Mouse (Mus musculus): ENCODE data around the gene Zfp609. TPM values are rescaled to one million over a fixed set of nuclear protein-coding genes. Genes with fewer than 3 reads are reported as not detected.

Gene Zfp609
- polyA plus RNA-seq, 1 experiment: 47.0 TPM

- no peak overlapping the region for H3K27ac ChIP-seq (ENCODE audit: insufficient read depth, low read length)
- peaks cover 3% of the 10 kb centered on the region for H3K4me1 ChIP-seq (ENCODE audit: control insufficient read depth, insufficient read depth, low read length)
- no peak for TF ChIP-seq CTCF (IDR thresholded peaks at IDR 0.05; ENCODE audit: low read depth, low read length)
- TF ChIP-seq EP300 (IDR thresholded peaks at IDR 0.05; ENCODE audit: insufficient read depth, low read depth, low read length): no peak
- no peak for TF ChIP-seq POLR2A (IDR thresholded peaks at IDR 0.05; ENCODE audit: insufficient read depth, low read length)
These were observed 2.9 kb upstream of the Zfp609 start for GRCm38 (mm10) chr9:65830255-65830654.

GRCm38 (mm10) chr9:65829410-65829809 lies 2.0 kb upstream of the Zfp609 start:
- Histone ChIP-seq H3K36me3 (ENCODE audit: control insufficient read depth, insufficient read depth, low read length, poor library complexity, severe bottlenecking) (no peaks in the 10 kb centered on the region), H3K9ac (ENCODE audit: low read depth, poor library complexity, severe bottlenecking) (no peak overlapping the region), H3K27ac (ENCODE audit: insufficient read depth, low read length) (no peak overlapping the region), H3K4me3 (ENCODE audit: low read depth, low read length) (no peak overlapping the region), H3K27me3 (ENCODE audit: control insufficient read depth, insufficient read depth, low read length, poor library complexity, severe bottlenecking) (no peaks in the 10 kb centered on the region), H3K4me1 (ENCODE audit: control insufficient read depth, insufficient read depth, low read length) (peaks cover 3% of the 10 kb centered on the region), H3K9me3 (replicated peaks; ENCODE audit: control insufficient read depth, insufficient read depth, low read length, poor library complexity, severe bottlenecking) (no peaks in the 10 kb centered on the region)
- TF ChIP-seq CTCF (IDR thresholded peaks at IDR 0.05; ENCODE audit: low read depth, low read length): no peak
- no peak for TF ChIP-seq EP300 (IDR thresholded peaks at IDR 0.05; ENCODE audit: insufficient read depth, low read depth, low read length)
- TF ChIP-seq POLR2A (IDR thresholded peaks at IDR 0.05; ENCODE audit: insufficient read depth, low read length): no peak

More at GRCm38 (mm10) chr9:65830255-65830654, 2.9 kb upstream of the Zfp609 start:
- no peak overlapping the region for H3K4me3 ChIP-seq (ENCODE audit: low read depth, low read length)
- H3K9me3 ChIP-seq (replicated peaks; ENCODE audit: control insufficient read depth, insufficient read depth, low read length, poor library complexity, severe bottlenecking): no peaks in the 10 kb centered on the region
- no peaks in the 10 kb centered on the region for H3K36me3 ChIP-seq (ENCODE audit: control insufficient read depth, insufficient read depth, low read length, poor library complexity, severe bottlenecking)
- no peaks in the 10 kb centered on the region for H3K27me3 ChIP-seq (ENCODE audit: control insufficient read depth, insufficient read depth, low read length, poor library complexity, severe bottlenecking)
- no peak overlapping the region for H3K9ac ChIP-seq (ENCODE audit: low read depth, poor library complexity, severe bottlenecking)

DNA sequence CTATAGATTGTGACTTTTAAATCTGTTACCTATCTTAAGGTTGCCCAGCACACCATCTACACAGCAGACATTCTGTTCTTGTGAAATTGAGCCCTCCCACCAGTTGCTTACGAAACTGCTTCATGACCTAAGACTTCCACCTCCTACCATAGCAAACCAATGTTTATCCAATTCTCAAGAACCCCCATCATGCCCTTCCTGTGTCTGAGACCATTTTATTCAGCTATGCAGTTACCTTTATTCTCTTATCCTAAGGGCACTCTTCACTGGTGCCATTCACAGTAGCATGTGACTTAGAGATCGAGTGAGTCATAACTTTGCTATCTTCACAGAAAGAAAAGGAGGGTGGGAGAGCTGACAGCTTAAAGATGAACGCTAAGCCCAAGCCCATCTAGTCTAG lies 1.1 kb upstream of the Zfp609 start:
- H3K36me3 ChIP-seq (ENCODE audit: control insufficient read depth, insufficient read depth, low read length, poor library complexity, severe bottlenecking): no peaks in the 10 kb centered on the region
- TF ChIP-seq POLR2A (IDR thresholded peaks at IDR 0.05; ENCODE audit: insufficient read depth, low read length) (no peak), EP300 (IDR thresholded peaks at IDR 0.05; ENCODE audit: insufficient read depth, low read depth, low read length) (no peak), CTCF (IDR thresholded peaks at IDR 0.05; ENCODE audit: low read depth, low read length) (no peak)
- H3K9ac ChIP-seq (ENCODE audit: low read depth, poor library complexity, severe bottlenecking): peak overlapping the region; percentile 67
- no peaks in the 10 kb centered on the region for H3K9me3 ChIP-seq (replicated peaks; ENCODE audit: control insufficient read depth, insufficient read depth, low read length, poor library complexity, severe bottlenecking)
- H3K27ac ChIP-seq (ENCODE audit: insufficient read depth, low read length): peak overlapping the region; percentile 91
- 0 out of 2 replicates have a peak overlapping the region, but pooled peaks have one; percentile 13 for H3K4me3 ChIP-seq (ENCODE audit: low read depth, low read length)
- peaks cover 3% of the 10 kb centered on the region for H3K4me1 ChIP-seq (ENCODE audit: control insufficient read depth, insufficient read depth, low read length)
- H3K27me3 ChIP-seq (ENCODE audit: control insufficient read depth, insufficient read depth, low read length, poor library complexity, severe bottlenecking): no peaks in the 10 kb centered on the region

DNA sequence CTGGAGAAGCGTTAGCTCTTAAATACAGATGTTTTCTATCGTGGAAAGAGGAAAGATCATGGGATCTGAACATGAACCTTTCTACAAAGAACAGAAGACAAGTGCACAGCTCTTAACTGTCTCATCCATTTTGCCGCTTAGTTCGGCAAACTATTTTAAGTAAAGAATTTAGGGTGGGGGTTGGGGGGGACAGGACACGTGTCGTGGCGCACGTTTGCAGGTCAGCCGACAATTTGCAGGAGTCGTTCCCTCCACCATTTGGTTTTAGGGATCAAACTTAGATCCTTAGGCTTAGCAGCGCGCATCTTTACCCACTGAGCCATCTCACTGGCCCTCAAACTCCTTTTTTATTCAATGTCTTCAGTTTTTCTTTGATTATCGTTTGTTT lies 646 bp upstream of the Zfp609 start:
- Histone ChIP-seq H3K9ac (ENCODE audit: low read depth, poor library complexity, severe bottlenecking) (peak overlapping the region; percentile 67), H3K27ac (ENCODE audit: insufficient read depth, low read length) (peak overlapping the region; percentile 91), H3K27me3 (ENCODE audit: control insufficient read depth, insufficient read depth, low read length, poor library complexity, severe bottlenecking) (no peaks in the 10 kb centered on the region), H3K36me3 (ENCODE audit: control insufficient read depth, insufficient read depth, low read length, poor library complexity, severe bottlenecking) (no peaks in the 10 kb centered on the region), H3K4me1 (ENCODE audit: control insufficient read depth, insufficient read depth, low read length) (peaks cover 3% of the 10 kb centered on the region), H3K9me3 (replicated peaks; ENCODE audit: control insufficient read depth, insufficient read depth, low read length, poor library complexity, severe bottlenecking) (no peaks in the 10 kb centered on the region), H3K4me3 (ENCODE audit: low read depth, low read length) (peak overlapping the region; percentile 71)
- TF ChIP-seq POLR2A (IDR thresholded peaks at IDR 0.05; ENCODE audit: insufficient read depth, low read length): no peak
- TF ChIP-seq CTCF (IDR thresholded peaks at IDR 0.05; ENCODE audit: low read depth, low read length): no peak
- TF ChIP-seq EP300 (IDR thresholded peaks at IDR 0.05; ENCODE audit: insufficient read depth, low read depth, low read length): no peak

DNA sequence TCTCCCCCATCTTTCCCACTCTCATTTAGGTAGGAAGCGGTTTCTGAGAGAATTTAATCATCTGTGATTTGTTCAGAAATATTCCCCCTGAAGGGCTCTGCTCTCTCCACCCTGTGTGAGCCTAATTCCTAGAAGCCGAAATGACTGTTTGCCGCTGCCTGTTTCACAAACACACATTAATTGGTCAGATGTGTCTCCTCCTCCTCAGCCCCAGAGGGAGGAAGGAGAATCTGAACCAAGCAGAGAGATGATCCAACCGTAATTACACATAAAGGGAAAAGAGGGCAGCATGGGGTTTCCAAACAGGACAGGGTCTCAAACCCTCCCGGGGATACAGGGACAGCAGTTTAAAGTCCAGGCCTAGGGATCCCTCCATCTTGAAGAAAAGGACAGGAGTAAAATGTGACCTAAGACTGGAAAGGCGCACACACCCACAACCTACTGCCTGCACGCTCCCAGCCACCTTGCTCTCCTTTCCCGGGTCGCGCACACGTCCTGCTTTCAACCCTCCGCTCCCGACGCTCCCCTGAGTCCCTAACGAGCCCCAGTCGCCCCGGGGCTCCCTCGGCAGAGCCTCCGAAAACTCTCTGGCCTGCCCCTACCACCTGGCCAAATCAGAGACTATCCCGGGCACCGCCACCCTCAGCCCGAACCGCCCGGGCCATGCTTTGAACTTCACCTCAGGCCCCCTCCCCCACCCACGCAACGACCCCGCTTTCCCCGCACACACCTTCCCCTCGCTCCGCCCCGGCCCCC lies 598 bp downstream of the Zfp609 start:
- Histone ChIP-seq H3K4me3 (ENCODE audit: low read depth, low read length) (peak overlapping the region; percentile 88), H3K4me1 (ENCODE audit: control insufficient read depth, insufficient read depth, low read length) (peaks cover 5% of the 10 kb centered on the region), H3K36me3 (ENCODE audit: control insufficient read depth, insufficient read depth, low read length, poor library complexity, severe bottlenecking) (no peaks in the 10 kb centered on the region)

GRCm38 (mm10) chr9:65826226-65826587 lies 1.2 kb downstream of the Zfp609 start:
- Histone ChIP-seq H3K4me3 (ENCODE audit: low read depth, low read length) (peak overlapping the region; percentile 88), H3K9ac (ENCODE audit: low read depth, poor library complexity, severe bottlenecking) (peak overlapping the region; percentile 97), H3K27me3 (ENCODE audit: control insufficient read depth, insufficient read depth, low read length, poor library complexity, severe bottlenecking) (no peaks in the 10 kb centered on the region)

More for the DNA sequence above, 598 bp downstream of the Zfp609 start:
- TF ChIP-seq EP300 (IDR thresholded peaks at IDR 0.05; ENCODE audit: insufficient read depth, low read depth, low read length): no peak
- TF ChIP-seq POLR2A (IDR thresholded peaks at IDR 0.05; ENCODE audit: insufficient read depth, low read length): no peak
- TF ChIP-seq CTCF (IDR thresholded peaks at IDR 0.05; ENCODE audit: low read depth, low read length): no peak
- Histone ChIP-seq H3K27me3 (ENCODE audit: control insufficient read depth, insufficient read depth, low read length, poor library complexity, severe bottlenecking) (no peaks in the 10 kb centered on the region), H3K27ac (ENCODE audit: insufficient read depth, low read length) (peak overlapping the region; percentile 92), H3K9me3 (replicated peaks; ENCODE audit: control insufficient read depth, insufficient read depth, low read length, poor library complexity, severe bottlenecking) (no peaks in the 10 kb centered on the region), H3K9ac (ENCODE audit: low read depth, poor library complexity, severe bottlenecking) (peak overlapping the region; percentile 97)

More at GRCm38 (mm10) chr9:65826226-65826587, 1.2 kb downstream of the Zfp609 start:
- peaks cover 5% of the 10 kb centered on the region for H3K4me1 ChIP-seq (ENCODE audit: control insufficient read depth, insufficient read depth, low read length)
- H3K36me3 ChIP-seq (ENCODE audit: control insufficient read depth, insufficient read depth, low read length, poor library complexity, severe bottlenecking): no peaks in the 10 kb centered on the region
- TF ChIP-seq CTCF (IDR thresholded peaks at IDR 0.05; ENCODE audit: low read depth, low read length) (no peak), POLR2A (IDR thresholded peaks at IDR 0.05; ENCODE audit: insufficient read depth, low read length) (no peak), EP300 (IDR thresholded peaks at IDR 0.05; ENCODE audit: insufficient read depth, low read depth, low read length) (no peak)
- H3K27ac ChIP-seq (ENCODE audit: insufficient read depth, low read length): peak overlapping the region; percentile 92
- H3K9me3 ChIP-seq (replicated peaks; ENCODE audit: control insufficient read depth, insufficient read depth, low read length, poor library complexity, severe bottlenecking): no peaks in the 10 kb centered on the region

Data from ES-Bruce4 (cell line).